Mouse (Mus musculus) ovary, postnatal 14 days (tissue): ENCODE data around the gene 4930519P11Rik.

Source experiments
- DNase-seq: peaks from one replicate; pipeline ENCODE4 v3.0.0; 2022; ENCODE audit warnings: low spot score

4930519P11Rik gene

GRCm38 (mm10) chr2:154583906-154584872, 29.0 kb downstream of the 4930519P11Rik start:
- DNase-seq, result no peak

DNA sequence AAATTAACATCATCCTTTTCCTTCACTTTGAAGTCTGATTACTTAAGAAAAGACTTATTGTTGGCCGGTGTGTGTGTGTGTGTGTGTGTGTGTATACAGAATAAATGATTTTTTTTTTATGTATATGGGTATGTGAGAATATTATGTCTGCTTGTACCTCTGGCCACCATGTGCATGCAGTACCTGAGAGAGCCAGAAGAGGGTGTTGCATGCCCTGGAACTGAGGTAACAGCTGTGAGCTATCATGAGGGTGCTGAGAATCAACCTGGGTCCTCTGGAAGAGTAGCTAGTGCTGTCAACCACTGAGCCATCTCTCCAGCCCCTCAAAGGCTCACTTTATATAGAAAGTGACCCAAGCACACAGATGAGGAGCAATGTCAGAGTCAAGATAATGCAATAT, 31.8 kb downstream of the 4930519P11Rik start:
- DNase-seq, result no peak

DNA sequence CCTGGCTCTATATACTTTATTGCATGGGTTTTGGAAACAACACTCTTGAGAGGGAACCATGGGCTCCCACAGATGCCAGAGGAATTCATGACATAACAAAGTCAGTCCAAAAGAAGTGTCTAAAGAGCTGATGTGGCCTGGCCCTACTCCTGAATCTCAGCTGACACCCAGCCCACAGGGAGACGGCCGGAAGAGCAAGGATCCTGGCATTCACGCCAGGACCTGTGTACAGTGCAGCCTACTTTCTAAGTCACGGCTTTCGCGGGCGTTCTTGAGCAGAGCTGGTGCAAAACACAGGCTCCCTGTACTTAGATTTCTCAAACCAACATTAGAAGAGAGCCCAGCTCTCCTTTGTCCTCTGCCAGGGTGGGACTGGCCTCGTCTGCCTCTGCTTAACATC, 32.7 kb downstream of the 4930519P11Rik start:
- no peak for DNase-seq

GRCm38 (mm10) chr2:154577744-154578067, 35.5 kb downstream of the 4930519P11Rik start:
- no peak for DNase-seq

- DNase-seq, result no peak
Measured at GRCm38 (mm10) chr2:154576876-154577743, 36.1 kb downstream of the 4930519P11Rik start.

GRCm38 (mm10) chr2:154574271-154574670, 39.0 kb downstream of the 4930519P11Rik start:
- DNase-seq, result no peak

DNA sequence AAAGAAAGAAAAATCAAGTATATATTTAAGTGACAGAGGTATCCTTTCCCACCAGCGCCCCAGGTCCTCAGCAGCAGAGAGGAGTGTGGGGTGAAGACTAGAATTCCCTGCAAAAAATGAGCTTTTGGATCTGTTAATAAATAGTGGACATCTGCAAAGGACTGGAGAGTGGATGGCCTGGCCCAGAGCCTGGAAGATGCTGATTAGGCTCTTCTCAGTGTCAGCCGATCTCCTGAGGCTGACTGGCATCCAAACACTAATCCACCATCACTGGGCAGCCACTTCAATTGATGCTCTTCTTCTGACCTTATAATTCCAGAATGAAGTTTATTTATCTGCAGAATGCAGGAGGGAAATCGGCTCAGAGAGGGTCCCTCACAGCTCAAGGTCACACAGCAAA, 40.2 kb downstream of the 4930519P11Rik start:
- no peak for DNase-seq

- no peak for DNase-seq
Measured at GRCm38 (mm10) chr2:154571976-154572375, 41.3 kb downstream of the 4930519P11Rik start.

DNA sequence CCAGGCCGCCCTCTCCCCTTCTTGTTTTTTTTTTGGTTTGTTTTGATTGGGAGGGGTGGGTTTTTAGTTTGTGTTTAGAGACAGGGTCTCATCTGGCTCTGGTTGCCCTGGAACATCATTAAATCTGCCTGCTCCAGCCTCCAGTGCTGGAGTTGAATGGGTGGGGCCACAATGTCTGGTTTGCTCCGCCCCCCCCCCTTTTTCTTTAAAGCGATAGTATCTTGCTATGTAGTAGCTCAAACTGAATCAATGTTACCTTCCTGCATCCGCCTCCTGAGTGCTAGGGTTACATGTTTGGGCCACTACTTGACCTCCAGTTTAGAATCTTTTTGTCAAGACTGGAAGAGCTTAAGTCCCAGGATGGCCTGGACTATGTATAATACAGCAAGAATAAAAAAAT, 42.0 kb downstream of the 4930519P11Rik start:
- DNase-seq, result no peak

GRCm38 (mm10) chr2:154570666-154571065, 42.6 kb downstream of the 4930519P11Rik start:
- DNase-seq, result no peak

- DNase-seq, result peak; percentile 87
Measured at GRCm38 (mm10) chr2:154569836-154570286, 43.4 kb downstream of the 4930519P11Rik start, which contains the start of gene E2f1. E2f1 (minus strand) TSS chr2:154569892.

- no peak for DNase-seq
Measured at GRCm38 (mm10) chr2:154569071-154569748, 44.0 kb downstream of the 4930519P11Rik start.

GRCm38 (mm10) chr2:154568329-154569070, 44.7 kb downstream of the 4930519P11Rik start:
- no peak for DNase-seq

- no peak for DNase-seq
Measured at GRCm38 (mm10) chr2:154567766-154568165, 45.5 kb downstream of the 4930519P11Rik start.

DNA sequence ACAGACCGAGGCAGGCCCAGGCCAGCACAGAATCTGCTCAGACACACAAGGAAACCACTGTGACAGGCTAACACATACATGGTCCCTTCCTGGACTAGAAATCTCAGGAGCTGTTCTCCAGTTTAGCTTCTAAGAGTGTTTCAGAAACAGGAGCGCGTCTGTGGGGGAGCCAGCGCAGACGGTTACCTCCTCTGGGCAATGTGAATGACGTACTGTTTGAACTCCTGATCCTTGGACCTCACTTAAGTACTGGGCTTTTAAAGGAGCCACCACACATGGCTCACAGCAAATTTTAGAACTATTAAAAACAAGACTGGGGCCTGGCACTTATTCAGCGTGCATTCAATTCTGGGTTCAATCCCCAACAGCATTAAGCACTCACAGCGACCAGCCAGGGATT, 46.6 kb downstream of the 4930519P11Rik start:
- DNase-seq, result no peak

DNA sequence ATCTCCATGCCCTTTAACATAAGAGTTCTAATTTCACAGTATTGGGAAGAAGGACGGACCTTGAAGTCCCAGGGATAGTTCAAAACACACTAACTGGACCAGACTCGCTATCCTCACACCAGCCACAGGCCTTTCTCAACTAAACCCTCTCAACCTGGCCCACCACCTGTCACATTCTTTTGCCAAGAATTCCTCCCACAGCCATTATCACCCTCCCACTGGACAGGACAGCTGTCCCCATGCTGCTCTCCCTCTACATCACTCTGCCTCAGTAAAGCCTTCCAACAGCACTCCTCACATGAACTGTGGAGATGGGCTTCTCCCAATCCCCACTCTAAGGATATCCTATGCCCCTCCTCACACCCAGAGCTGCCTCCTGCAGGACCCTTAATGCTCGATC, 47.7 kb downstream of the 4930519P11Rik start:
- DNase-seq, result no peak

GRCm38 (mm10) chr2:154563612-154564170, 49.5 kb downstream of the 4930519P11Rik start:
- no peak for DNase-seq
